Mouse (Mus musculus) ES-CJ7 (cell line): ENCODE measurements around the gene Slc25a30.
"Not testable (repeated sequence)": the region's sequence is repeated elsewhere in the genome, so short reads cannot be mapped to it uniquely, and the experiment has no call there.

ENCODE experiments used
- DNase-seq: peaks from one replicate; pipeline ENCODE4 v3.0.0; 2011; ENCODE audit warnings: low read depth, low spot score

Slc25a30 gene

DNA sequence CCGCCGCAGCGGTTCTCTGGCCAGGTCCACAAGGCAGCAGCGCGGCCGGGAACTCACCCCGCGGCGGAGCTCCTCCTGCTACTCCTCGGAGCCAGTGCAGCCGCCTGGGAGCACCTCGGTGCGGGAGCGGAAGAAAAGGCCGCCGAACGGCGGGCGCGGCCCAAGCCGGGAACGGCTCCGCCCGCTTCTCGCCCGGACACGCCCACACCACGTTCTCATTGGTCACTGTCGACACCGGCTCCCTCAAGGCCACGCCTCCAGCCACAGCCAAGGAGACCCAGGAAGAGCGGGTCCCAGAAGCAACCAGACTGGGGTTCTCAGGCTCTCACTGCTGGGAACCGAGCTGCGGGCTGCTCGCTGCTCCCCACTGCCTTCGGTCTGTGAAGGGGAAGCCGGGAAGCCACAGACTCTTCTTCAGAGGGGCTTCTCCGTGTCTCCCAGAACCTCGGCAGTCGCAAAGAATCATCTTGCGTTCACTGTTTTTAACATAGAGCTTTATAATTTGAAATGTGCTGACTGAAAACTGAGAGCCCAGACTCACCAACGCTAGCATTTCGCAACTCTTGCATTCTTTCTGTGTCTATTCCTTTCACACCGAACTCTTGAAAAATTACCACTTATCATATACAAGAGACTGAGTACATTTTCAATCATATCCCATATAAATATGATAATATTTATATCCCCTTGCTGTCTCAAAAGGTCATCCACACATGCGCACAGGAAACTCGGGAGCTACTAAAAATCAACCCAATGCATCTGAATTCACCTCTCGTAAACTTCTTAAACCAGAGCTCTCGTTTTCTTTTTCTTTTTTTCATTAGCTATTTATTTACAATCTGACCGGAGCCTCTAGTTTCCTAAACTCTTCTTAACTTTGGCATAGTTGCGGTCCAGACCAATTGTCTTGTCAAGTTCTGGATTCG is at the start of gene Slc25a30:
Gene Slc25a30, minus strand, starts transcription at position 170 of the 926 bp plus-strand sequence.
- DNase-seq = peak; percentile 97

GRCm38 (mm10) chr14:75836579-75836978 is 49.7 kb upstream of the Slc25a30 start:
- DNase-seq = no peak

- peak; percentile 77 for DNase-seq
Measured at GRCm38 (mm10) chr14:75834739-75835381, 48.0 kb upstream of the Slc25a30 start.

- DNase-seq = peak; percentile 97
Measured at GRCm38 (mm10) chr14:75834251-75834738, 47.5 kb upstream of the Slc25a30 start.

GRCm38 (mm10) chr14:75833546-75834250 is 46.9 kb upstream of the Slc25a30 start:
- DNase-seq = no peak

GRCm38 (mm10) chr14:75832982-75833381 is 46.1 kb upstream of the Slc25a30 start:
- DNase-seq = peak; percentile 56

- no peak for DNase-seq
Measured at GRCm38 (mm10) chr14:75832031-75832430, 45.2 kb upstream of the Slc25a30 start.

DNA sequence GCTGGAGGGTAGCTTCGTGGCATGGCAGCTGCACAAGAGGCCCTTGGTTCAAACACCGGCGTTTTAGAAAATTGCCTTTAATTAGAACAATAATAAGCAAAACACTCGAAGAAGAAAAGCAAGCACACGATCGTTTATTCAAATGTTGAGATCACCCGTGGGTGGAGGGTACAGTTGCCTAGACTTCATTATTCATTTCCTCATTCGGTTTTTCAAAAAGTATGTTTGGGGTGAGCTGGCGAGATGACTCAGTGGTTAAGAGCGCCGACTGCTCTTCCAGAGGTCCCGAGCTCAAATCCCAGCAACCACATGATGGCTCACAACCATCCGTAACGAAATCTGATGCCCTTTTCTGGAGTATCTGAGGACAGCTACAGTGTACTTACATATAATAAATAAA is 43.0 kb upstream of the Slc25a30 start:
- not testable (repeated sequence) for DNase-seq

- peak; percentile 89 for DNase-seq
Measured at GRCm38 (mm10) chr14:75828866-75829806, 42.3 kb upstream of the Slc25a30 start.

DNA sequence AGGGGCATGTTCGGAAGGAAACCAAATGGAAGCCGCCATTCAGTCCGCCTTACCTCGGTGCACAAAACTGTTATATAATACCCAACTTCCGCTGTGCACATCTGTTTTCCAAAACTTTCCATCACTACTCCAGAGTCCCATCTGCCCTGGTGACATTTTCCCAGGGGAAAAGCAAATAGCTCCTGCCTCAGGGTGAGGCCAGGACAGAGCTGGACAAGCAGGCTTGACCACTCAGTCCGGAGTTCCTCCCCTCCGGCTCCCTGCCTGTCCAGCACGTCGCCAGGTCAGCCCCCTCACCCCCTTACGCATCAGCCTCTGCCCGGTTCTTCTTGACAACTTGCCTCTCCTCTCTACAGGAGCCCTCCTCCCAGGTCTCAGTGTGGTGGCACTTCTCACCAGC is 41.4 kb upstream of the Slc25a30 start:
- DNase-seq = no peak

GRCm38 (mm10) chr14:75826851-75827410 is 40.1 kb upstream of the Slc25a30 start:
- DNase-seq = no peak

DNA sequence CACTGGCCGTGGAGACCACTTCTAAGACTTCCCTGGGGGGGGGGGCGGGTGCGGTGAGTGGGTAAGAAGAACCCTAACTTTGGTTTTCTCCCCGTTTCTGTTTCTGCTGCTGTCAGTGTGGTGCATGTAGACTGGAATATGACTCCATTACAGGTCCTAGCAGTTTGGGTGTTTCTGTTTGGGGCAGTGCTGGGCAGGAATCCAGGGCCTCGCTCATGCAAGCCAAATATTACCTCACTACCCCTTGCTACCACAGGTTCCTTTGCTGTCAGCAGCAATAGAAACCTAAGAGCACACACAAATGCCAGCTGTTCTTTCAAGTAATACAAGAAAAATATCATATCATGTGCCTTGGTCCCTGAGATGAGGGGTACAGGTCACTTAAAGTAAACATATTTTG is 33.2 kb upstream of the Slc25a30 start:
- no peak for DNase-seq

DNA sequence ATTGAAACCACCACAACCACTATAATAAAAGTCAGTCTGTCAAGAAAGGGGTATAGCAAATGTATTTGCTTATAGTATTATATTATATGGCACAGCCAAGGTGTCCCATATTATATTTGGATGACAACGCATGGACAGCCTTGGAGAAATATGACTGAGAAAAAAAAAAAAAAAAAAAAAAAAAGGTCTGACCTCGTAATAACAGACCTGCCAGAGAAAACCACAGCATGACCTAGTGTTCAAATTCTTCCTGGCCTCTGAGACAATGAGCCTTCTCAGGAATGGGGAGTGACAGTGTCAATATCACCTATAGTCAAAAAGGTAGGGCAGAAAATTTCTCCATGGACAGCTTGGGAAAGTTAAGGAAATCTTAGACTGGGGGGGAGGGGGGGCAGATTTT is 32.5 kb upstream of the Slc25a30 start:
- DNase-seq = no peak

GRCm38 (mm10) chr14:75818528-75818927 is 31.7 kb upstream of the Slc25a30 start:
- DNase-seq = no peak

DNA sequence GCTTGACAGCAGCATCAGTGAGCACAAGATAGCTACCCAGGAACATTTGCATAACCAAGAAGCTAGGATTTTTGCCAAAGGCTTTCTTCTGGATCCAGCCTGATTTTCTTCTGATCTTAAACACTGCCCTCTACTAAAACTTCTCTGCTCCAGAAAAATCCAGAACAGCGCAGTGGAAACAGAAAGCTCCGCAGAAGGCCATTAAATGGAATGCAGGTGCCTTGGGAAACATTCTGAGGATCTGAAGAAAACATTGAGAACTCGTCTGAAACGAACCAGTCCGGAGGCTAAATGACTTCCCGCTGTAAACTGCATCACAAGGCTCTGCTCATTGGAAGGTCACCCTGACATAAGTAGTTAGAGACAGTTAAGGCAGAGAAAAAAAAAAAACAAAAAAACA is 23.1 kb upstream of the Slc25a30 start:
- DNase-seq = no peak

DNA sequence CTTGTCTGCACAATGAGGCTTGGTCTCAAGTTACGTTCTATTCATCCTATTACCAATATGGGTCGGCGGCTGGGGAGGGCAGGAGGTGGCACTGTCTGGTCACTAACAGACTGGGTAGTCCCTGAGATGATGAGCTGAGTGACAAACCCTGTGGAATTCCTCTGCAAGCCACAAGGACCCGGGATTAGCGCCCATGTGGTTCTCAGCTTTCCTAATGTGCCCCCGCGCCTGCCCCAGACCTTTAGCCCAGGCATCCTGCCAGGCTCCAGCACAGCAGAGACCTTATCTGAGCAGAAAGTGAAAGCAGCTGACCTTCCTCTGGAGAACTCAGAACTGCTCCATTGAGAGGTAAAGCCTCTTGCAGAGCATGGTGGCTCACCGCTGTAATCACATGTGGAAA is 21.0 kb upstream of the Slc25a30 start:
- no peak for DNase-seq

DNA sequence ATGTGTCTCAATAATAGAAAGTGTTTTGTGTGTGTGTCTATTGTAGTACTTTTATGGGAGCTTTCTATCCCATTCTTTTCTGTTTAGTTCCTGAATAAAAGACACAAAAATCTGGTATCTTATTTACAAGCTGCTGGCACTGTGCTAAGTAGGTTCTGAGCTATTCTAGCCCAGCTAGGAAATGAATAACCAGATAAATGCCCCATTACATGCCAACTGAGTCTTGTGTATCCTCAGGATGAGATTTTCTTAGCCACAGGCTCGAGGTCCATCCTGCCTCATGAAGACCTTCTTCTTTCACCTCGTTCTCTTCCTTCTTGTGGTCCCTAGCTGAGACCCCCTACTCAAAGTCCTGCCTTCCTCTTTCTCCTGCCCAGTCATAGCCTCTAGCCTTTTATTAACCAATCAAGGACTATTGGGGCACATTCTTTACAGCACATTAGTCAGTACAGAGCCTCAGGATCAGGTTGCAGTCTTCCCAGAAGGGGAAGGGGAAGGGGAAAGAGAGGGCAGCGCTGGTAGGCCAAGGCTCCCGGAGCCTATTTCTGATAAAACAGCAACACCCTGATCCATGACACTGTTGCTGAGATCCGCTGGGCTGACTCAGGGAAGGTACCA is 11.0 kb upstream of the Slc25a30 start:
- no peak for DNase-seq

- DNase-seq = no peak
Measured at GRCm38 (mm10) chr14:75795918-75796317, 9.1 kb upstream of the Slc25a30 start.

DNA sequence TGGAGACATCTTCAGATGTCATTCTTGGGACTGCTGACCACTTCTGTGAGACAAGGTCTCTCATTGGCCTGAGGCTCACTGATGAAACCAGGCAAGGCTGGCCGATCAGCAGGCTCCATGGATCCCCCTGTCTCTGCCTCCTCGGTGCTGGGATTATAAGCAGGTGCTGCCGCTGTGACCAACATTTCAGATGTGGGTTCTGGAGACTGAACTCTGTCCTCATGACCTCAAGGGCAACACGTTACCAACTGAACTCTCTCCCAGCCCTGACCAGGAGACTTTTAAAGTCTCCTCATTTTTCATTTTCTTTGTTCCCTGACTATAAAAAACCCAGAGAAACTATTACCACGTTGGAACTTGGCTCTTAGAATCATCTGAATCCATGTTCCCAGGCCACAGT is 7.9 kb upstream of the Slc25a30 start:
- DNase-seq = no peak

- no peak for DNase-seq
Measured at GRCm38 (mm10) chr14:75794324-75794723, 7.5 kb upstream of the Slc25a30 start.
